Mouse (Mus musculus): Measurements from ENCODE around the gene Ak4.

GRCm38 (mm10) chr4:101376835-101377234 lies 42.2 kb upstream of the Ak4 start:
- TF ChIP-seq POLR2A (IDR thresholded peaks at IDR 0.05; ENCODE audit: borderline replicate concordance, low read depth, low read length): no peak
- no peak for TF ChIP-seq CTCF (IDR thresholded peaks at IDR 0.05; ENCODE audit: low read depth, low read length)

Measured in bone marrow macrophage, adult 2 months (primary cell).